Mouse (Mus musculus) lung, postnatal 14 days (tissue): ENCODE measurements around the gene Arhgef2.
"Not testable (repeated sequence)": the region's sequence is repeated elsewhere in the genome, so short reads cannot be mapped to it uniquely, and the experiment has no call there.

ENCODE experiments used
- DNase-seq: peaks from one replicate; pipeline ENCODE4 v3.0.0; 2021

The Arhgef2 gene

DNA sequence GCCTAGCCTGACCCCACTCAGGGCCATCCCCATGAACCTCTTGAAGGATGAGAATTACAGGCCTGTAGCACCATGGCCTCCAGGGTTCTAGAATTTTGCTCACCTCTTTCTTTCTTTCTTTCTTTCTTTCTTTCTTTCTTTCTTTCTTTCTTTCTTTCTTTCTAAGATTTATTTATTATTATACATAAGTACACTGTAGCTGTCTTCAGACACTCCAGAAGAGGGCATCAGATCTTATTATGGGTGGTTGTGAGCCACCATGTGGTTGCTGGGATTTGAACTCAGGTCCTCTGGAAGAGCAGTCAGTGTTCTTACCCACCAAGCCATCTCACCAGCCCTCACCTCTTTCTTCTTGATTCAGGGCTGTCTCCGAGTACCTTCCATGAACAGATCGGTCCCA is at the start of gene Arhgef2:
Arhgef2 (plus strand) TSS at position 301 of the 400 bp plus-strand sequence.
- not testable (repeated sequence) for DNase-seq

DNA sequence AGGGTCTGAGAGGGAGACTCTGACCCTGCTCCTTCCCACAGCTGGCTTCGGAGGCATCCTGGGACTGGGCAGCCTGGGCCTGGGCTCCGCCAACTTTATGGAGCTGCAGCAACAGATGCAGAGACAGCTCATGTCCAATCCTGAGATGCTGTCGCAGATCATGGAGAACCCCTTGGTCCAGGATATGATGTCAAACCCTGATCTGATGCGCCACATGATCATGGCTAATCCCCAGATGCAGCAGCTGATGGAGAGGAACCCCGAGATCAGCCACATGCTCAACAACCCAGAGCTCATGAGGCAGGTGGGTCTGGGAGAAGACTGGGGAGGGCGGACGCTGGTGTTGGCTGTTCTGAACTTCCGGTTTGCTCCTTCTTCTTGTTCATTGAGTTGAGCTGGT is 49.1 kb upstream of the Arhgef2 start:
- DNase-seq, result no peak

DNA sequence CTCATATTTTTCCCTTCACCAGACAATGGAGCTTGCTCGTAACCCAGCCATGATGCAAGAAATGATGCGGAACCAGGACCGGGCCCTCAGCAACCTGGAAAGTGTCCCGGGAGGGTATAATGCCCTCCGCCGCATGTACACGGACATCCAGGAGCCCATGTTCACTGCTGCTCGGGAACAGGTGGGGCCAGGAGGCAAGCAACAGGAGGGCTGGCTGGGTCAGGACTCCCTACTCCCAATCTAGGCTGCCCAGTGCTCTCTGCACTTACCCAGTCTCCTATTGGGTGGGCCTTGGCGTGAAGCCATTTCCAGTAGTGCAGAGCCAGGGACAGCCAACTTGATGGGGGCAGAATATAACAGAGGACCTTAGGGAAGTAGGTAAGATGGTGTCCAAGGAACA is 46.2 kb upstream of the Arhgef2 start:
- DNase-seq, result no peak

DNA sequence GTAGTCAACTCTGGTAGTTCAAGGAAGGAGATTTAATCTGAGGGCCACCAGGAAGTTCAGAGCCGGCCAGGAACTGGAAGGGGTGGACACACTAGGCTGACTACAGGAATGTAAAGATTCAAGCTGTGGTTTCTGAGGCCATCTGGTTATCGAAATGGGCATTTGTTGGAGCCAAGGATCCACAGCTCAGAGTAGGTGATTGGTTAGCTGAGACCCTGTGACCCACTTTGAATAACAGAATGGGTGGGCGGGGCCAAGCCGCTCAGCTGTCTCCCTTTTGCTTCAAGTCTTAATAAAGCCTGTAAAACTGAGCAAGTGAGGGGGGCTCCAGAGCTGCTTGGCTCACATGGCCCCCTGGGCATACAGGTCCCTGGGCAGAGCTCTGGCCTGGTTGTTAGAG is 43.8 kb upstream of the Arhgef2 start:
- no peak for DNase-seq

DNA sequence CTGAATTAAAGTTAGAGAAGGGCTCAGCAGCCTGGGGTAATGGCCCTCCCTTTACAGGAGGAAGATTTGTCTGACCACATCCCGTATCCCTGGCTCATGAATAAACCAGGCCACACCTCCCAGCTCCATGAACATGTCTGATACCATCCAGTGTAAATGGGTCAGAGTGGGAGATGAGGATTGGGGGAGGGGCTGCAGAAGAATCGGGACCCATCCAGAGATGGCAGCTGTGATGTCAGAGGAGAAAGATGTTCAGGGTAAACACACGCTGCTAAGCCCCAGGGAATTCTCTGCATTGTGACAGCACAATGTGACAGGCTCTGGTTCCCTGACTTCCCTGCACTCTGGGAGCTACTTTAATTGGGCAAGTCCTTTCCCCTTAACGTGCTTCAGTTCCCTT is 42.3 kb upstream of the Arhgef2 start:
- no peak for DNase-seq

DNA sequence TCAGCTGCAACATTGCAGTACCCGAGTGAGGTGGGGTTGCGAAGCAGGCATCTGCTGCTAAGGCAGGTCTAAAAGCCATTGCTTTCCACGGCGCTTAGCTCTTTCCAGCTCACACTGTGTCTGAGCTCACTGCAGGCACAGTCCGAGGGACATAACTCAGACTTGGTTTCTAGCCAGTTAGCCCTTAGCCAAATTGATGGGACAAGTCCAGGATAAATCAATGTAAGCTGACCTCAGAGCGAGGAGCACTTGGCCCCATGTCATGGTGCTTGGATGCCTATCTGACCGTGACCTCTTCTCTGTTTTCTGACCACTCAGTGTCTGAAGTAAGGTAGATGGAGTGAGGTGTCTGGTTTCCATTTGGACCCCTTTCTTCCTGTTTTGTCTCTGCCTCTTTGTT is 41.8 kb upstream of the Arhgef2 start:
- no peak for DNase-seq

DNA sequence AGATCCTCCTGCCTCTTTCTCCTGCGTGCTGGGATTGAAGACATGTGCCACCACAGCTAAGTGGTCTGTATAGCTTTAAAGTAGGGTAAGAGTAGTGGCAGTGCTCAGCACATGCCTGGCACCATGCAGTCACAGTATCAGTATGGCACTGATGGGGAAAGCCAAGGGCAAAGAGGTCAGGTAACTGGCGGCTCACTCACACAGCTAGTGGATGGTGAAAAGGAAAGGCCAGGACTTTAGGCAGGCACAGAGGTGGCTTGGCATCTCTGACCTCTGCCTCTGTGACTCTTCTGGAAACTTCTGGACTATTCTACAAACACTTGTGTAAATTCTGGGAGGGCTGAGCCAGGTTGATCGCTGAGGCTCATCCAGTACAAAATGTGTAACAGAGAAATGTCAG is 39.6 kb upstream of the Arhgef2 start:
- DNase-seq, result no peak

DNA sequence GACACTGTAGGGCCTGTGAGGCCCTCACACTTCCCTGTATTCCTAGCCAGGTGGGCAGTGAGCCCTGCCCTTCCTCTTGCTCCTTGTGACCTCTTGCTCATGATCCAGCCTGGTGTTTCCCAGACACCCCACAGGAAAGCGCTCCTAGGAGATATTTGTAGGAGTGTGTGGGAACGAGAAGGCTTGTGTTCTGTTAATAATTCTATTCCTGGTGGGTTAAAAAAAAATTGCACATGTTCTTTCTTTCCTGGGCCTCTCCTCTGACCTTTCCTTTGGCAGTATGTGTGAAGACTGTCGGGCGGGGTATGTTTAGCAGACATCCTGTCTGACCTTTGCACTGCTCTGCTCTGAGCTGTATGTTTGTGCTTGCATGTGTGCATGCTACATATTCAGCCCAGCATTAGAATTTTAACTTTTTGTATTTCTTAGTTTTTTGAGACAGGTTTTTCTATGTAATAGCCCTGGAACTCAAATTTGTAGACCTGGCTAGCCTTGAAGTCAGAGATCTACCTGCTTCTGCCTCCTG is 39.2 kb upstream of the Arhgef2 start:
- DNase-seq, result no peak

DNA sequence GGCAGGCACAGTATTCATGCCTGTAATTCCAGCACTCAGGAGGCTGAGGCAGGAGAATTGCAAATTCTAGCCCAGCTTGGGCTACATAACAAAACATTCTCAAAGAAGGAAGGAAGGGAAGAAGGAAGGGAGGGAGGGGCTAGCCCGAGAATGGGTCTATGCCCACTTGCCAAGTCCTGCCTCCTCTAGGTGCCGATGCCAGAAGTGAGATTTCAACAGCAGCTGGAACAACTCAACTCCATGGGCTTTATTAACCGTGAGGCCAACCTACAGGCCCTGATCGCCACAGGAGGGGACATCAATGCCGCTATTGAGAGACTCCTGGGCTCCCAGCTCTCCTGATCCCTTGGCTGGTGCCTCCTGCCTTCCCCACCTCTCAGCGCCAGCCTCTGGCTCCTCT is 37.9 kb upstream of the Arhgef2 start:
- no peak for DNase-seq

DNA sequence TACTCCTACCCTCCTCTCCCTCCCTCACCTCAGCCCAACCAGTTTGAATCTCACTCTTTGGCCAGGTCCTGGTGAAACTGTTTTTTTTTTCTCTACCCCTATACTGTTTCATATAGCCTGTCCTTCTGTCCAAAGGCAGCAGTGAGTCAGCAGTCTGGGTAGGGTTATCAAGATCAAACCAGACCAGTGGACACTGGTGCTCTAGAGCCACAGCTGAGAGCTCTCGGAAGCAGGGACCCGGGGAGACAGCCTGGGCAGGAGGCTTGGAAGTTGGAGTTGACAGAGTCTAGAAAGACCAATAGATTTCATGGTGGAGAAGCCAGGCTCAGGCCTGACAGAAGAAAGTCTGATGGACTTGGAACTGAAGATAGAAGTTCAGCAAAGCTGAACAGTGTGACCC is 37.2 kb upstream of the Arhgef2 start:
- DNase-seq, result no peak

DNA sequence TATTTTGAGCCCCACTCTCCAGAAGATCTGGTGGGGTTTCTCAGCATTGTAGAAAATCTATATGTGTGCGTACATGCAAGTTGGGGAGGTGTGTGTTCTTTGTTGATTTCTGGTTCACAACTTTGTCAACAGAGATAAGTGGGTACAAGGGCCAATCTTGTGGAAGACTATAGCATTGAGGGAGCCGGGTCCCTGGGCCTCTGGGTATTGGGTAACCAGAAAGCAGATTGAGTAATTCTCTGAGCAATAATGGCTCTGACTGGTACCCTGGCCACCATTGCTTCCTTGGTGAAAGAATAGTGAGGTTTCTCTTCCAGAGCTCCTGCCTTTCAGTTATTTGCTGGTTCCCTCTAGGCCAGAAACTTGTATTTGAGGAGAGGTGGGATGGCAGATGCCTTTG is 36.7 kb upstream of the Arhgef2 start:
- DNase-seq, result no peak

DNA sequence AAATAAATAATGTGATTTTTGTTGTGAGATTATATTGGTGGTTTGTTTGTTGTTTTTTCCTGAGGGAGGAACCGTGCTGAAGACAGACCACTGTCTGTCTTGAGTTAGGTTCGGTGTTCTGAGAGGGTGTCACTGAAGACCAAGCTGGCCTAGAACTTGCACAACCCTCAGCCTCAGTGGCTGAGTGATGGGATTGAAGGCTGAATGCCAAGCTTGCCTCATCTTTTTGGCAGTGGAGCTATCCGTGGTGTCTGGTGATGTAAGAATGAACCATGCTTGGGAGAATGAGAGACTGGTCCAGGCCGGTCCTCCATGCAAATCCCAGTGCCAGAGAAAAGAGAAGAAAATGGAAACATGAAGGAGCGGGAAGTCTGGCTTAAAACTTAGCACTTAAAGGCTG is 36.1 kb upstream of the Arhgef2 start:
- DNase-seq, result peak; percentile 33

DNA sequence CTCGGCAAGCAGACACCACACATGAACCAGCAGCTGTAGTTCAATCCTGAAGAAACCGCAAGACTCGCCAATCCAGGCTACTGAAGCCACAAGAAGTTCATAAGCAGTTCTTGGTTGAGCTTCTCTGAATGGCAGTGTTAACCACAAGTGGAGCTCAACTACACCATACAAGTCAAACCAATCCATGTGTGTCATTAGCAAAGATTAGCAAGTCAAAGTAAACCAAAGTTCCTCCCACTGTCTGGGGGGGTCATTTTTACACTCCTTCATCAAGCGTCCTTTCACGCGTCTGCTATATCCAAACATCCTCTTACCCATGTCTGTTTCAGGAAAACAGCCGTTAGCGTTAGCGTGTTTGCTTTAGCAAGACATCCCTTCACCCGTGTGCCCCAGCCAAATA is 35.4 kb upstream of the Arhgef2 start:
- no peak for DNase-seq

DNA sequence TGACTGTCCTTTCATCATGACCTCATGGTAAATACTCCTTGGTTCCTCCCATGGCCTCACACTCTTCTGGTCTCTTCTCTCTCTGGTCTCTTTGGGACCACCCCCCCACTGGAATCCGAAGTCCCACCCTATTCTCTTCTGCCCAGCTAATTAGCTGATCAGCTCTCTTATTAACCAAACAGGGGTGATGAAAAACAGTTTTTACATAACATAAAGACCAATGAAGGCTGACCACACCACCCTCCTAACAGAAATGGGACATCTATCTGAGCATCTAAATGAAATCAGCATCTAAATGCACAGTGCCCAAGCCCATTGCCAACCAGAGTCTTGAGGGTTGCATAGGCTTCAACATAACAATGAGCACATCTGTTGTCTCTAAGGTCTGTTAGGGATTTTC is 33.9 kb upstream of the Arhgef2 start:
- DNase-seq, result no peak

DNA sequence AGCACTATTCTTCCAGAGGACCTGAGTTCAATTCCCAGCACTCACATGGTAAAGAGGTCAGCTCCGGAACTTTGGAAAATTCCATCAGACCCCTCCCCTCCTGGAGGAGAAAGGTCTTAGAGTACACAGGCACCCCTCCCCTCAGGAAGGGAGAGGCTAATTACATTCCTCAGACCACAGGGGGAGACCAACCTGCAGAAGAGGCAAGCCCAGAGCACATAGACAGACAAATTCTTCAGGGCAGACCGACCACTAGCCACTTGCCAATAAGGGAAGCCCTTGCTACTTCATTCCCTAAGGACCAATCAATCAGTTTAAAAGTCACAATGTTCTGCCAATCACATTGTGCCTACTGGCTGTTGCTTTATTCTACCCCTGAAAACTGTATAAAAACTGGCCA is 32.9 kb upstream of the Arhgef2 start:
- DNase-seq, result no peak

DNA sequence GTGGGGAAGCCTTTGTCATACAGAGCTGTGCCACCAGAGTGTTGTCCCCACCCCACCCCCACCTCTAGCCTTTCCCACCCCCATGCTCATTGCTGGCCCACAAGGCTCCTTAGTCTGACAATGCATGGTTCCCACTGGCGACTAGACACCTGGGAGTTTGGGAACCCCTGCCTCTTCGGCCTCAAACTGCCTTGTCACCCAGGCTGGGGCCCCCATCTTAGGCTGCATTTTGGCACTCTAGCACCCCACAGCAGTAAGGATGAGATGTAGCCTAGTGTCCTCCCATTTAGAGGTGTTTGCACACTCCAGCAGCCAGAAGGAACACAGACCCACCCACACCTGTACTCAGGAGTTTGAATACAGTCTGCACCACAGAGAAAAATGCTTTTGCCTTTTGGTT is 32.0 kb upstream of the Arhgef2 start:
- no peak for DNase-seq

DNA sequence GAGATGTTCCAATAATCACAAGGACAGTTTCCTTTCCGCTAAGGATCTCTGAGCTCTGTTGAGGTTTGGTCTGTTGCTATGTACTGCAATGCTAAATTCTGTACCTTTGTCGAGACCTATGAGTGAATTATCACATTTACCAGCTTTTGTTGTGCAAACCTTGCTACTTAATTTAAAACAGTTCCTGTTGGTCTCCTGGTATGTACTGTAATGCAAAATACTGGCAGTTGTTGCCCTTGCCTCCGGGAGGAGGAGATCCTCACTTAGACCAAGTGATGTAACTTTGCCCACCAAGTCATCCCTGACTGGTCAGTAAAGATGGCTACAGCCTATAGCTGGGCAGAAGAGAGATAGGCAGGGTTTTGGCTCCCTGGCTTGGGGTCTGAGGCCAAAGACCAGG is 30.2 kb upstream of the Arhgef2 start, which contains the start of gene Ssr2:
Ssr2 (plus strand) TSS at position 337 of the 400 bp plus-strand sequence.
- DNase-seq, result no peak

DNA sequence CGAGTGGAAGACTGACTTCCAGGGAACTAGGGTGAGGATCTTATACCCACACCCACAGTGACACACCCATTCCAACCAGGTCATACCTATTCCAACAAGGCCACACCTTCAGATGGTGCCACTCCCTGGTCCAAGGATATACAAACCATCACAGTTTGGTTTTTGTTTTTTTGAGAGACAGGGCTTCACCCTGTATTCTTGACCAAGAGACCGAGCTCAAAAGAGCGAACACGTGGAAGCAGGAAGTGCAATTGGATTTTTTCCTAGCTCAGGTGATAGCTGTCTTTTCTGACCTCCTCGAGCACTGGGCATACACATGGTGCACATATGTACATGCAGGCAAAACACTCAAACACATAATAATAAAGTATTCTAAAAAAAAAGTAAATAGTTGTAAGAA is 27.9 kb upstream of the Arhgef2 start:
- DNase-seq, result not testable (repeated sequence)

DNA sequence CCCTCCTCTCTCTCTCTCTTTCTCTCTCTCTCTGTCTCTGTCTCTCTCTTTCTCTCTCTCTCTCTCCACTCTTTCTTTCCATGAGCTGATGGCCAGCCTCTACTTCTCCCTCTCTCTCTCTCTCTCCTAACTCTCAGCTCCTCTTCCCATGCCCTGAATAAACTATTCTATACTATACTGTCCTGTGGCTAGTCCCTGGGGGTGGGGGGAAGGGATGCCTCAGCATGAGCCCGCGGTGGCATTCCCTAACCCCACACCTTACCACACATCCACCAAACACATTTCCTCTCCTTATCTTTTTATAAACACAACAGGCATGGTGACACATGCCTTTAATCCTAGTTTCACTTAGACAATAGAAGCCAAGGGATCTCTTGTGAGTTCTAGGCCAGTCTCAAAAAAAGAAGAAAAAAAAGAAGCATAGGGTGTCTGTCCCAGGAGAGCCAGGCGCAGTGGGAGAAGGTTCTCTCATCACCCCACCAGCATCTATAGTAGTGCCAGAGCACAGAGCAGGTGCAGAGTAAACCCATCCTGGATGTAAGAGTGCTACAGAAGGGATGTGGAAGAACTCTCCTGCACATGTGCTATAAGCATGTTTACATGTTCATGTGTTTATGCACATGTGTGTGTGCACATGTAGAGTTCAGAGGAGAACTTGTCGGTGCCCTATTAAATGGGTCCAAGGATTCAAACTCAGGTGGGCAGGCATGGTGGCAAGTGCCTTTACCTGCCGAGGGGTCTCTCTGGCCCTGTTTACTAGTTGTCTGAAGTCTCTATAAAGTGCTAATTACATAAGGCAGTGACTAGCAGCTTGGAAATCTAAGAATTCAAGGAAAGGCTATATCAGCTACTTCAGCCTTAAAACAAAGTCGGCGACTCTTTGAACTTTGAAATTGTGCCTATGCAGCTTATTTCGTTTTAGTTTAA is 27.0 kb upstream of the Arhgef2 start:
- DNase-seq, result no peak

DNA sequence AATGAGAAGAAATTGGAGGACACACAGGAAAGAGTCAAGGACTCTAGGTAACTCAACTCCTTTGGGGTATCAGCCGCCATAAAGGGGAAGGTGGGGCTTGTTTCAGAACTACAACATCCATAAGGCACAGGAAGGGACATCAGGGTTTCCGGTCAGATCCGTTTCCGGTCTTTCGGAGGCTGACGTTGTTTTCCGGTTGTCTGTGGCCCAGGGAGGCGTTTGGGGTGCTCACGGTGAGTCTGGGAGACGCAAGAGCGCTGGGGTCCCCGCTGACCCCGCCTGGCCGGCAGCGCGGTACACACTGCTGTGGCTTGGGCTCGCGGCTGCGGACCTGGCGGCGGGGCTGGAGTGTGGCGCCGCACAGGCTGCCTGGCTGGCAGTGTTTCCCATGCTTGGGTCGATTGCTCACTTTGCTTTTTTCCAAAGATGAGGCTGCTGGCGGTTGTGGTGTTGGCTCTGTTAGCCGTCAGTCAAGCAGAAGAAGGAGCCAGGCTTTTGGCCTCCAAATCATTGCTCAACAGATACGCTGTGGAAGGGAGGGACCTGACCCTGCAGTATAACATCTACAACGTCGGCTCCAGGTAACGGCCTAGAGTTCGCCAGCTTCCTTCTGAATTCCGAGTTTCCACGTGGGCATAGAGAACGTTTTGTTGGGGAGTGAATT is 26.2 kb upstream of the Arhgef2 start:
- DNase-seq, result peak; percentile 78

DNA sequence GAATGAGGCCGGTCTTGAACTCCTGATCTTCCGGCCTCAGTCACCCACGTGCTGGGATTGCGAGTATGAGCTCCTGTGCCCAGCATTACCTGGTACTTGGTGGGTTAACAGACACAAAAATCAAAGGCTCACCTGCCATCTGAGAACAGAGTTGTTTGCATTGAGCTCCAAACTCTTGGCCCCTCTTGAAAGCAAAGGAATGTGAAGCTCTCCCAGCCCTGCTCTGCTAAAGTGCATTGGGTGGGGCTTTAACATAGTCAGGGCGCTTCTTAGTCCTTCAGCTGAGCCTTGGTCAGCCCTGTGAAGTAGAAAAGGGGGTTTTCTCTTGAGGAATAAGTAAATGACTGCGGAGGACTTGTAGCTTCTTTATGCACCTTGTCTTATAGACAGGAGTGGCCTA is 20.0 kb upstream of the Arhgef2 start:
- no peak for DNase-seq

DNA sequence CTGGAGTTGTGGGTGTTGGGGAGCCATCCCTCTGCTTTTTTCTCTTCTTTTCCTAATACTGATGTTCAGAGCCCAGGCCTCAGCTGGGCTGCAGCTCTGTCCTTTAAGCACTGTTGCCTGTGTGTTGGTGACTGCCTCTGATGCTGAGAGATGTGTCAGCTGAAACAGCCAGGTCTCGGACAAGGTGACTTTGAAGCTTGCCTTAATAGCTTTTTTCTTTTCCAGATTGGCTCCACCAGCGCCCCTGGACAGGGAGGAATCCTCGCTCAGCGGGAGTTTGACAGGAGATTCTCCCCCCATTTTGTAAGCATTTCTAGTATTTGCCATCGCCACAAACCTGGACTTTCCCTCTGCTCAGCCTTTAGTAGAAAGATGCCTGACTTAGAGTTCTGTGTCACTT is 19.1 kb upstream of the Arhgef2 start:
- no peak for DNase-seq

DNA sequence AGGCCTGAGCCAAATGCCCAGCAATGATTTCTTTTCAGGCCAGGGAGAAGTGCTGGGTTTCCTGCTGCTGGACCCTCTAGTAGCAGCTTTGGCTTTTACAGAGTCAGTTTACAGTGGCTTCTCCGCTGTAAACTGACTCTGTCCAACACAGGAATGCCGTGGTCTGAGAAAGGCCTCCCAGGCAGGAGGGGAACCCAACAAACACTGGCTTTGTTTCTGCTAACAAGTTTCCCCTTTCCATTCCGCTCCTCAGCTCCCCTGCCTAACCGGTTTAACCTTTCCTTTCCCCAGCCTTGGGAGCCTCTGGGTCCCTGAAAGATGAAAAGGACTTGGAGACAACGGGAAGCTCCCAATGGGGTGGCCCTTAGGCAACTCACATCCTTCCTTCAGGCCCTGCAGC is 15.5 kb upstream of the Arhgef2 start:
- no peak for DNase-seq

DNA sequence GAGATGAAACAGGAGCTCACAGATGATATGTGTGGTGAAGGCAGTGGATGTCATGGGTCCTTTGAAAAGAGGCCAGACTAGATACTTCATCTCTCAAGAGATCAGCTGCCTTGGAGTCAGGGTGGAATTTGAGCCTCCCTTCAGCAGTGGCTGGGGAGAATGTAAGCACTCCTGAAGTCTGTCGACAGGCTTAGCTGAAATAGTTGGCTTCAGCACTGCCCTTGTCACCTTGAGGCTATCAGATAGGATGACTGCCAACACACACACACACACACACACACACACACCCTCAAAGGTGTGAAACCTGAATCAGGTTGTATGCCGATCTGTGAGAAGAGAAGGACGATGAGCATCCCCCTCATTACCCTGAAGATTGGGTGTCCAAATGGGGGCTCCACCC is 14.7 kb upstream of the Arhgef2 start:
- peak; percentile 55 for DNase-seq
